Mouse (Mus musculus): ENCODE data around the gene Txlna. TPM values are rescaled to one million over a fixed set of nuclear protein-coding genes. Genes with fewer than 3 reads are reported as not detected.

The Txlna gene
- polyA plus RNA-seq, 2 experiments: 80.3 to 108 TPM

DNA sequence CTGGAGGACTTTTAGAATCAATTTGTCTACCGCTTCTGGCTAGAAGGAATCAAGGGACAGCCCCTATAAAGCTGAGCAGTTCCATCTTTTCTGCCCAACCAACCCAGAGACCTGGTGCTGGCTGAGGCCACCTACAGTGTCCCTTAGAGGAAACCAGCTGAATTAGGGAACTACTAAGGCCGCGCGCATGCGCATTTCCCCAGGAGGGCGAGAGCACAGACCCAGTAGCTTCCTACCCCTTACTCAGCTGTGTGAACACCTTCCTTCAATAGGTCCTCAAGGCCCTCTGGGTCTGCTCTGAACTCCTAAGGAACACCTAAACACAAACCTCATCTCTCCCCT is 15.9 kb downstream of the Txlna start:
- peaks cover 40% of the 10 kb centered on the region for H3K36me3 ChIP-seq (ENCODE audit: control insufficient read depth, insufficient read depth, low read length)
- no peaks in the 10 kb centered on the region for H3K27me3 ChIP-seq (ENCODE audit: control insufficient read depth, insufficient read depth, low read length)
- peak overlapping the region; percentile 76 for H3K9ac ChIP-seq (ENCODE audit: low read depth, low read length, severe bottlenecking)
- DNase-seq (ENCODE audit: low spot score): peak; percentile 56
- peak overlapping the region; percentile 88 for H3K4me2 ChIP-seq (replicated peaks; ENCODE audit: low read depth, low read length, severe bottlenecking)
- no peak for ATAC-seq (ENCODE audit: low FRiP score, low read depth)
- peaks cover 19% of the 10 kb centered on the region for H3K4me1 ChIP-seq (ENCODE audit: control insufficient read depth, insufficient read depth, low read length)
- H3K4me3 ChIP-seq (replicated peaks; ENCODE audit: low read length): peak overlapping the region; percentile 60
- no peak for TF ChIP-seq POLR2A (IDR thresholded peaks at IDR 0.05; ENCODE audit: borderline replicate concordance, extremely low read depth, insufficient read depth, insufficient read length)
- 5% methylated on average over 6 of the region's 6 CpGs for WGBS
- no peaks in the 10 kb centered on the region for H3K9me3 ChIP-seq (ENCODE audit: control insufficient read depth, low read length)
- peak overlapping the region; percentile 83 for H3K27ac ChIP-seq (replicated peaks; ENCODE audit: low read depth, low read length)

DNA sequence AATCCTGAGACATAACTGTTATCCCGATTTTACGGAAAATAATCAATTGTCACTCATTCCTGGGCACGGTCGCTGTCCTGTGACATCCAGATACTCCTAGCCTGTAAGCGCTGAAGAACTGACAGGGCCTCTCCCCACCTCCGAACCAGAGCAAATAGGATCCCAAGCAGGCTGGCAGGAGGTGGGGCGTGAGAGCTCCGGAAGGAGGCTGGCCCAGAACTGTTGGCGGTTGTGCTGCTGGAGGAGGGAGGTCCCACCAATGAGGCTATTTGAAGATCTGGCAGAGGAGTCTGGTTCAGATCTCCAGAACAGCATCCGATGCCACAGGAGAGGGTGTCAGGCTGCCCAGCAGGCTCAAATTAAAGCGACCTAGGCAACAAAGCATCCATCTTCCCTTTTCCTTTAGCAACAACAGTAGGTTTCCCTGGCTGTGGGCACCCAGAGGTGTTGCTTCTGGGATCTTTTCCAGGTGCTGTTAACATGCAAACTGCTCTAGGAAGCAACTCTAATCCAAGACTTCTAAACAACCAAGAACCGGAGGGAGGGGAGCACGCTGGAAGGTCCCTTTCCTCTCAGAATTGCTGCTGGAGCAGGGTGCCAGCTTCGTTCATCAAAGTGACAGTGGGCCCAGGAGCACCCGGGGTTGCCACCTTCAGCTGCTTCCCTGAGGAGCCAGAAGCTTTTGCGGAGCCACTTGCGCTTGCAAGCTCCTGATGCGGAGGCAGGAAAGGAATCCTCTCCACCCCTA is 16.4 kb downstream of the Txlna start:
- WGBS: 1% methylated on average over 18 of the region's 18 CpGs
- Histone ChIP-seq H3K27me3 (ENCODE audit: control insufficient read depth, insufficient read depth, low read length) (no peaks in the 10 kb centered on the region), H3K27ac (replicated peaks; ENCODE audit: low read depth, low read length) (peak overlapping the region; percentile 83), H3K9me3 (ENCODE audit: control insufficient read depth, low read length) (no peaks in the 10 kb centered on the region), H3K4me2 (replicated peaks; ENCODE audit: low read depth, low read length, severe bottlenecking) (peak overlapping the region; percentile 88), H3K4me3 (replicated peaks; ENCODE audit: low read length) (peak overlapping the region; percentile 60), H3K4me1 (ENCODE audit: control insufficient read depth, insufficient read depth, low read length) (peaks cover 19% of the 10 kb centered on the region), H3K9ac (ENCODE audit: low read depth, low read length, severe bottlenecking) (peak overlapping the region; percentile 76), H3K36me3 (ENCODE audit: control insufficient read depth, insufficient read depth, low read length) (peaks cover 35% of the 10 kb centered on the region)
- DNase-seq (ENCODE audit: low spot score): peak; percentile 93
- ATAC-seq (ENCODE audit: low FRiP score, low read depth): peak; percentile 87
- TF ChIP-seq POLR2A (IDR thresholded peaks at IDR 0.05; ENCODE audit: borderline replicate concordance, extremely low read depth, insufficient read depth, insufficient read length): 0 out of 2 replicates have a peak, but pooled peaks have one; percentile 30

DNA sequence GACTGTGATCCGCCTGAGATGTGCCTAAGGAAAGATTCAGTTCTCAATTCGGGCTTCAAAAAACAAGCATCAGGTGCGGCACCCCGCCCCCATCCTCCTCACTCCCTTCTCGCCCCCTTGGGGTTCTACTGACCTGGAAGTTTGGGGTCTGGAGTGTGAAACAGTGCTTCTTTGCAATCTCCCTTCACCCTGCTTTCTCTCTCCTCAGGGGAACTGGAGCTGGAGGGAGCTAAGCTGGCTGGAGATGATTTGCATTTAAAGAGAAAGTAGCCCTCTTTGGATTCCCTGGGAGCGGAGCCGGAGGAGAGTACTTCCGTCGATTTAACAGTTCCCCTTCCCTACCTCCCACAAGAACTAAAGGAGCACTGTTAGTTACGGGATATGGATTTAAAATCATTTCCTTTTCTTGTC is 17.2 kb downstream of the Txlna start, which contains the start of gene Ccdc28b:
Ccdc28b (minus strand) TSS at position 267 of the 411 bp plus-strand sequence.
- Histone ChIP-seq H3K27me3 (ENCODE audit: control insufficient read depth, insufficient read depth, low read length) (no peaks in the 10 kb centered on the region), H3K9ac (ENCODE audit: low read depth, low read length, severe bottlenecking) (peak within 1 kb of the TSS; percentile 76), H3K36me3 (ENCODE audit: control insufficient read depth, insufficient read depth, low read length) (peaks cover 27% of the 10 kb centered on the region), H3K4me3 (replicated peaks; ENCODE audit: low read length) (peak within 1 kb of the TSS; percentile 60), H3K27ac (replicated peaks; ENCODE audit: low read depth, low read length) (peak within 1 kb of the TSS; percentile 83), H3K4me2 (replicated peaks; ENCODE audit: low read depth, low read length, severe bottlenecking) (peak within 1 kb of the TSS; percentile 88), H3K4me1 (ENCODE audit: control insufficient read depth, insufficient read depth, low read length) (peaks cover 19% of the 10 kb centered on the region), H3K9me3 (ENCODE audit: control insufficient read depth, low read length) (no peaks in the 10 kb centered on the region)
- TF ChIP-seq POLR2A (IDR thresholded peaks at IDR 0.05; ENCODE audit: borderline replicate concordance, extremely low read depth, insufficient read depth, insufficient read length): no peak
- WGBS: 0% methylated on average over 10 of the region's 10 CpGs
- ATAC-seq (ENCODE audit: low FRiP score, low read depth): peak; percentile 20
- DNase-seq (ENCODE audit: low spot score): no peak

DNA sequence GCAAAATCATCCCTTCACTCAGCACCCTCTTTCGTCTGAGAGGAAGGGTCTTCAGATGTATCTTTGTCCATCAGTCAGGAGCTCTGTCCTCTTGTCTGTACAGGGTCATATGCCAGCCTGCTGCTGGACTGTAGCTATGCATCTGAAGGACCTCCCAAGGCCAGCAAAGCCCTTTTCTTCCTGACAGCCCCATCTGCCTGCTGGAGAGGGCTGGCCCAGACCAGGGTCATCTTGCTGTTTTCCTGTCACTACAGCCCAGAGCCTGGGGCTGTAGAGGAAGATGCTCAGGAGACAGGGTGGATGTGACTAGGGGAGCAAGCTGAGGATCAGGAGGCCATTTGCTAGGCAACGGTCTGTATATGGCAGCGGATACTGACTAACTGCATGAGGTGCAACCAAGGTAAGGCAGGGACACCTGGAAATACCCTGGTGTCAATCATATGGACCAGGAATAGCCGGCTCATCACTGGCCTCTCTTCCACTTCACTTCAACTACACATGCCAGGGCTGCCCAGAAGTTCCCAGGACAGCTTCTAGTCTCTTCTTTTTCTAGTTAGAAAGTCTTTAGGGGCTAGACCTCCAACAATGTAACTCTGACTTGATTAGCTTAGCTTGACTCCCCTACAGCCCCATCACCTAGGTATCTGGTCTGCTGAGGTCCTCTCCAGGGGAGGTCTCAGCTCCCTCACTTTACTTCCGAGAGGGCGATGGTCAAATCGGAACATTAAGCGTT is 17.9 kb downstream of the Txlna start:
- Histone ChIP-seq H3K9me3 (ENCODE audit: control insufficient read depth, low read length) (no peaks in the 10 kb centered on the region), H3K36me3 (ENCODE audit: control insufficient read depth, insufficient read depth, low read length) (peaks cover 20% of the 10 kb centered on the region), H3K4me2 (replicated peaks; ENCODE audit: low read depth, low read length, severe bottlenecking) (peak overlapping the region; percentile 88), H3K27me3 (ENCODE audit: control insufficient read depth, insufficient read depth, low read length) (no peaks in the 10 kb centered on the region), H3K9ac (ENCODE audit: low read depth, low read length, severe bottlenecking) (peak overlapping the region; percentile 76), H3K27ac (replicated peaks; ENCODE audit: low read depth, low read length) (peak overlapping the region; percentile 83; the same call in 1 of the 2 replicates), H3K4me1 (ENCODE audit: control insufficient read depth, insufficient read depth, low read length) (peaks cover 25% of the 10 kb centered on the region), H3K4me3 (replicated peaks; ENCODE audit: low read length) (peak overlapping the region; percentile 60)
- TF ChIP-seq POLR2A (IDR thresholded peaks at IDR 0.05; ENCODE audit: borderline replicate concordance, extremely low read depth, insufficient read depth, insufficient read length): no peak
- 20% methylated on average over 8 of the region's 8 CpGs for WGBS
- ATAC-seq (ENCODE audit: low FRiP score, low read depth): no peak
- no peak for DNase-seq (ENCODE audit: low spot score)

DNA sequence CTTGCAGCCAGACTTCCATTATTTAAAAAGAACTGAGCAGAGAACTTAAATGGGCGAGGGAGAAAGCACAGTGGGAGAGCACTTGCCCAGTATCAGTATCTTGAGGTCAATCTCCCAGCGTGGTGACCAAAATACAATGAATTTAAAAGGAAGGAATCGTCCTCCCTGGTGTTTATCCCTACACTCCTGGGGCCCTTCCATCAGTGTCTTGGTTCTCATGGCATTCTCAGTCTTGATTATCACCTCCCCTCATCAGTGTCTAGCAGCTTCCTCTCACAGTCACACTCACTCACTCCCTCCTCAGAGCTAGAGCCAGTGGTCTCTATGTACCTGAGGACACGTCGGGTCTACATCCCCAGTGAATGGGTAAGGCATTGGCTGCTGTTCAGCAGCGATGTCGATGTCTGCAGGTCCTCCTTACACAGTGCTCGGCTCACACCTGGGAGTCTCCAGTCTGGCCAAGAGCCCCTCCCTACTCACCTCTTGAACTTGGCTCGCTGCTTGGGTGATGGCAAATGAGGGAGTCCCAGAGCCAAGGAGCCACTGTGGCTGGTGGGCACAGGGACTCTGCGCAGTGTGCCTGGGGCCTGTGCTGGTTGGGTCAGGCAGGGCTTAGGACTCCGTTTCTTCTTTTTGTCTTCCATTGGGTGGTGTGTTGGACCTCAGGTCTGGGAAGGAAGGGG is 18.6 kb downstream of the Txlna start:
- ATAC-seq (ENCODE audit: low FRiP score, low read depth): no peak
- Histone ChIP-seq H3K4me2 (replicated peaks; ENCODE audit: low read depth, low read length, severe bottlenecking) (peak overlapping the region; percentile 88; the same call in 1 of the 2 replicates), H3K4me3 (replicated peaks; ENCODE audit: low read length) (no peak overlapping the region), H3K4me1 (ENCODE audit: control insufficient read depth, insufficient read depth, low read length) (peaks cover 26% of the 10 kb centered on the region), H3K36me3 (ENCODE audit: control insufficient read depth, insufficient read depth, low read length) (peaks cover 13% of the 10 kb centered on the region), H3K27ac (replicated peaks; ENCODE audit: low read depth, low read length) (no peak overlapping the region), H3K9me3 (ENCODE audit: control insufficient read depth, low read length) (no peaks in the 10 kb centered on the region), H3K27me3 (ENCODE audit: control insufficient read depth, insufficient read depth, low read length) (no peaks in the 10 kb centered on the region), H3K9ac (ENCODE audit: low read depth, low read length, severe bottlenecking) (no peak overlapping the region)
- DNase-seq (ENCODE audit: low spot score): no peak
- TF ChIP-seq POLR2A (IDR thresholded peaks at IDR 0.05; ENCODE audit: borderline replicate concordance, extremely low read depth, insufficient read depth, insufficient read length): no peak
- 80% methylated on average over 11 of the region's 11 CpGs for WGBS
